Mouse (Mus musculus): ENCODE data around the gene Cenpx.

The Cenpx gene

GRCm38 (mm10) chr11:120661076-120661460 lies 52.5 kb downstream of the Cenpx start, which contains the start of gene Notum:
Gene Notum (minus strand): TSS chr11:120661175.
- CTCF ChIA-PET, result no interaction called here

Measured in spleen, embryonic (tissue).